Mouse (Mus musculus) heart, embryonic 16.5 days (tissue): ENCODE results near the gene Rbm33. TPM values are rescaled to one million over a fixed set of nuclear protein-coding genes. Genes with fewer than 3 reads are reported as not detected.

Source experiments
- ATAC-seq: fragments of 200-750 bp; cut with Nextera tagmentation; replicated peaks from 2 replicates; pipeline ENCODE4 v1.8.0; 2017; ENCODE audit warnings: moderate number of reproducible peaks; ENCODE audit not compliant: insufficient read depth, low FRiP score; ENCODE audit errors: extremely low read depth
- H3K27ac ChIP-seq: fragments of 300-500 bp; sonication (generic); 2 replicates; pipeline ENCODE4 v1.5.1; 2014; ENCODE audit warnings: mild to moderate bottlenecking, low read length, control low read depth, moderate library complexity
- H3K27me3 ChIP-seq: fragments of 300-500 bp; sonication (generic); 2 replicates; pipeline ENCODE4 v1.6.1; 2014; ENCODE audit warnings: low read length, mixed read lengths; ENCODE audit not compliant: control insufficient read depth, insufficient read depth
- H3K36me3 ChIP-seq: fragments of 300-500 bp; sonication (generic); 2 replicates; pipeline ENCODE4 v1.6.1; 2014; ENCODE audit not compliant: control insufficient read depth, insufficient read depth
- H3K4me1 ChIP-seq: fragments of 300-500 bp; sonication (generic); 2 replicates; pipeline ENCODE4 v1.6.1; 2014; ENCODE audit warnings: low read length, mixed read lengths; ENCODE audit not compliant: control insufficient read depth, insufficient read depth
- H3K4me2 ChIP-seq: fragments of 300-500 bp; sonication (generic); 2 replicates; pipeline ENCODE4 v1.6.1; 2014; ENCODE audit warnings: low read depth, mild to moderate bottlenecking, control low read depth, low read length
- H3K4me3 ChIP-seq: fragments of 300-500 bp; sonication (generic); 2 replicates; pipeline ENCODE4 v1.5.1; 2014; ENCODE audit warnings: mild to moderate bottlenecking, control low read depth, low read length
- H3K9ac ChIP-seq: fragments of 300-500 bp; sonication (generic); 2 replicates; pipeline ENCODE4 v1.6.1; 2014; ENCODE audit warnings: low read length, control low read depth
- H3K9me3 ChIP-seq: fragments of 300-500 bp; sonication (generic); replicated peaks from 2 replicates; pipeline ENCODE4 v1.6.1; 2016; ENCODE audit warnings: low read length; ENCODE audit not compliant: control insufficient read depth
- WGBS: fragments of 180-500 bp; shearing (Covaris S2); extraction: QIAGEN DNeasy Blood & Tissue Kit; methylation state at CpG from one replicate; pipeline ENCODE4 v1.1.7; 2014; 5-methylcytosine and 5-hydroxymethylcytosine counted together
- polyA plus RNA-seq: library from polyadenylated mRNA; unstranded; fragments of >200 nt; fragmentation: Nextera tagmentation; extraction: Ambion mirVana; gene quantifications from 2 replicates; pipeline ENCODE4 v1.2.1, GENCODE M21; 2015

Rbm33 gene
- polyA plus RNA-seq, 1 experiment from 2014 or later: 9.2 TPM

DNA sequence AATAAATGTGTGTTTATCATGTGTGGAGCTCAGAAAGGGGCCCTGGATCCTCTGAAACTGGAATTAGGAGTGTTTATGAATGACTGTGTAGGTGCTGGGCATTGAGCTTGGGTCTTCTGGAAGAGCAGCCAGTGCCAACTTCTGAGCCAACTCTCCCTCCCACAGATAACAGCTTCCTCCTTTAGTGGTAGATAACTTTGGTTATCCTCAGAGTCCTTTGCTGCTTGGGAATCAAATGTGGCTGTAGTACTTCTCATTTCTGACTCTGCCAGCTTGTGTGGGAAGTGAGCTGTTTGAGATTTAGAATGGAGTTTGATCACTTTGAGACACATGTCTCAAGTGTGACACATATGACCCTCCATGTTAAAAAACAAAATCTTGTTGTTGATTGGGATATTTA lies 38.7 kb downstream of the Rbm33 start:
- Histone ChIP-seq H3K36me3 (peaks cover 41% of the 10 kb centered on the region), H3K4me3 (no peak overlapping the region), H3K4me2 (no peak overlapping the region), H3K9ac (no peak overlapping the region), H3K27me3 (no peaks in the 10 kb centered on the region), H3K9me3 (no peaks in the 10 kb centered on the region), H3K4me1 (peaks cover 3% of the 10 kb centered on the region; the same call in 1 of the 2 replicates), H3K27ac (no peak overlapping the region)
- no peak for ATAC-seq

DNA sequence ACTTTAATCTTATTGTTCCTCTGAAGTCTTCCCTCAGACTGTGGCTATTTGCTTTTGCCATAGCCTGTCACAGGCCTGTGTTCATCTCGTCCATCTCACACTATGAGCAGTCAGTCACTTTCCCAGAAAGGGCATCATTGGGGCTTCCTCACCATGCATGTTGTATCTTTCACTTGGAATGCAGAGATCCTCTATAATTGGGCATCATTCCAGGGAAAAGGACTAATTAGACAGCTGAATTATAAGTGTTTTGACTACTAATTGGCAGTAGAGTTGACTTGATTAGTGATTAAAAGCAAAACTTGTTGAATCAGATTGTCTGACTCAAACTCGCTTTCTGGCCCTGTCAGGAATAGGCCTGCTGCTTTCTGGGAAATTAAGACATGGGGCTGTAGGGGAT lies 43.8 kb downstream of the Rbm33 start:
- H3K36me3 ChIP-seq: peaks cover 50% of the 10 kb centered on the region
- H3K27ac ChIP-seq: no peak overlapping the region
- no peak overlapping the region for H3K9ac ChIP-seq
- 0 out of 2 replicates have a peak, but pooled peaks cover under 1% of the 10 kb centered on the region for H3K4me1 ChIP-seq
- WGBS: 84% methylated on average over 2 of the region's 2 CpGs
- ATAC-seq: no peak
- no peaks in the 10 kb centered on the region for H3K27me3 ChIP-seq
- no peaks in the 10 kb centered on the region for H3K9me3 ChIP-seq
- H3K4me3 ChIP-seq: no peak overlapping the region
- H3K4me2 ChIP-seq: no peak overlapping the region

DNA sequence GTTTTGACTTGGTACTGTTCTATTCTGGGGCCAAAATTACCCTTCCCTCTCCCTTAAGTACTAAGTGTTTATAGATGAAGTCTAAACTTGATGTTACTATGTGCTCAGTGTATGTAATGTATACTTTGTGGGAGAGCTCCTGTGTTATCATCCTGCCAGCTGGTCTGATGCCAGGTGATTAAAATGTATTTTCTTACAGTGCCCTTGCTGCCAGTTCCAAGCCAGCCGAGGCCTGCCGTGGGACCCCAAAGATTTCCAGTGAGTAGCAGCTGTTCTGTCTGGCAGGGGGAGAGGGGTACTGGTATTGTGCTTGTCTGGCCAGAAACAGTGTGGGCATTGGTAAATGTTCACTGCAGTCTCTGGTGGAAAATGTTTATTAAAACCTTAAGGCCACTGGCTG lies 51.1 kb downstream of the Rbm33 start:
- no peaks in the 10 kb centered on the region for H3K9me3 ChIP-seq
- no peak overlapping the region for H3K4me2 ChIP-seq
- H3K36me3 ChIP-seq: peaks cover 40% of the 10 kb centered on the region
- H3K4me1 ChIP-seq: 0 out of 2 replicates have a peak, but pooled peaks cover 2% of the 10 kb centered on the region
- H3K4me3 ChIP-seq: no peak overlapping the region
- no peak for ATAC-seq
- H3K9ac ChIP-seq: no peak overlapping the region
- H3K27me3 ChIP-seq: no peaks in the 10 kb centered on the region
- no peak overlapping the region for H3K27ac ChIP-seq
- 56% methylated on average over 2 of the region's 2 CpGs for WGBS

DNA sequence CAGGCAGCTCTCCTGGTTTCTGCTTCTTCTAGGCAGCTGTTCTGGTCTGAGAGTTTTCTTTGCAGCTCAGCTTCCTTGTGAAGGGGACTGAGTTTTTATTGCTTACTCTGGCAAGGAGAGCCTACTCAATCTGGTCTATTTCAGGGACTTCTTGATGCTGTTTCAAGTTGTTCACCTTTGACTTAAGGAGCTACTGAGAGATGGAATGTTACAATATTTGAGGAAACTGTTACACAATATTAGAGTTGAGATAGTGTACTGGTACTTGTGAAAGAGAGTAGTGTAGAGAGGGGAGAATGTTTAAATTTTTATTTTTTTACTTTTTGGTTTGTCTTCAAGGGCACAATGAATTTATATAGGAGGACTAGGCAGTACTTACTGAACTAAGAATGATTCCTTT lies 53.9 kb downstream of the Rbm33 start:
- no peak for ATAC-seq
- Histone ChIP-seq H3K27ac (no peak overlapping the region), H3K36me3 (peaks cover 24% of the 10 kb centered on the region; the same call in 1 of the 2 replicates)

DNA sequence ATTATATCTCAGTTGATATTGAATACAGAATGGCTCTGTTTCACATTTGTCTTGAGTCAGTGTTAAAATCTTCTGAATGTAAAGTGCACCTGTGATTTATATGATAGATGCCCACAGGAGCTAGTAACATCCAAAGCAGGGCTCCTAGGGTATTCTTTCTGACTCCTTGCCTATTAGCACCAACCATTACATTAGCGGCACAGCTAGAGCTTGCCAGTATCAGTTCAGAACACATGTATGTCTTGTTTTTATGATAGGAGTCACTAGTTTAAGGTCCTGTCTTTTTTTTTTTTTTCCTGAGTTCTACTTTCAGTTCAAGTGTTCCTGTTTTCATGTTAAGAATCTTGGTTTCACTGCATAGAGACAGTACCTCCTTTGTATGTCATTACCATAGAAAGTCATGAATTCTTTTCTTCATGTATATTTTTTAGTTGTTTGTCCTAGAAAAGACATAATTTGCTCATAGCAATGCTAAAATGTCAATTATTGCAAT lies 55.3 kb downstream of the Rbm33 start:
- WGBS: 94% methylated on average over 1 of the region's 1 CpGs
- H3K9me3 ChIP-seq: no peaks in the 10 kb centered on the region
- H3K4me1 ChIP-seq: 0 out of 2 replicates have a peak, but pooled peaks cover 2% of the 10 kb centered on the region
- H3K9ac ChIP-seq: no peak overlapping the region
- H3K27ac ChIP-seq: no peak overlapping the region
- no peak for ATAC-seq
- no peak overlapping the region for H3K4me3 ChIP-seq
- H3K4me2 ChIP-seq: no peak overlapping the region
- no peaks in the 10 kb centered on the region for H3K27me3 ChIP-seq
- peaks cover 24% of the 10 kb centered on the region; the same call in 1 of the 2 replicates for H3K36me3 ChIP-seq

More for the DNA sequence above, 53.9 kb downstream of the Rbm33 start:
- Histone ChIP-seq H3K27me3 (no peaks in the 10 kb centered on the region), H3K9ac (no peak overlapping the region), H3K4me2 (no peak overlapping the region), H3K4me1 (0 out of 2 replicates have a peak, but pooled peaks cover 2% of the 10 kb centered on the region), H3K9me3 (no peaks in the 10 kb centered on the region), H3K4me3 (no peak overlapping the region)

DNA sequence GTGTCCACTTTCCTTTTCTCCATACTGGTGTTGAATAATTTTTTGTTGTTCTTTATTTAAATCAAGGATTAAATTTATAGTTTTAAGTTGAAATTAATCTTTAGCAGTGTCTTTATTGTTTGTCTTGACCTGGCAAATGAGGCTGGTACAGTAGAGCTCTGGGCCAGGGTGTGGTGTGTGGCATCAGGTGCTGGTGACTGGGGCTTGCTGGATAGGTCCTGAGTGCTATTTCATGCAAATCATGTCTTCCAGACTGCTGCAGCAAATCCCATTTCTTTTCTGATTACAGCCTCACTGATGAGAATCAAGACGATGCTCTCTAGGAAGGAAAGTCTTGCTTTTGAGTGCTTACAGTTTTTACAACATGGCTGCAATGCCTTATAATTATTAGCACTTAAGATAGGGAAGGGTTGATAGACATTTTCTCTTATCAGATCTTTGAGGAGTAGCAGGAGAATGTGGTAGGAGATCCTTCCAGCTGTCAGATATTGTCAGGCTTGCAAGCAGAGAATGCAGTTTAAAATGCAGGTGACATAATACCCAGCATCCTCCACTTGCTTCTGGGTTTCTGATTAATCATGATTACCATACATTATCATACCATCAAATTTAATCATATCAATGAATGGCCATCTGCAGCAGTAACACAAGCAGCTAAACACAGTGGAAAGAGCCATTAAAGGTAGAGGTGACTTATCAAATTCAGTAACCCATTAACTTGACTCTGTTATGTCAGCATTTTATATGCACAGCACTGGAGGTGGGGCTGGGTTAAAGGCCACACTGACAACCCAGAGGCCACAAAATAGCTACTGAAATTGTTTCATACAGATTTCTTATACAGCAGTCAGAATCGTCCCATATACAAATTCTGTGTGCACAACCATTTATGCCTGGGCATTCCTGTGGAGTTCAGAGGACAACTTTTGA lies 56.8 kb downstream of the Rbm33 start:
- Histone ChIP-seq H3K4me3 (no peak overlapping the region), H3K36me3 (peaks cover 22% of the 10 kb centered on the region; the same call in 1 of the 2 replicates), H3K4me2 (no peak overlapping the region), H3K4me1 (no peaks in the 10 kb centered on the region), H3K27ac (no peak overlapping the region), H3K9ac (no peak overlapping the region), H3K9me3 (no peaks in the 10 kb centered on the region), H3K27me3 (no peaks in the 10 kb centered on the region)
- 84% methylated on average over 2 of the region's 2 CpGs for WGBS
- ATAC-seq: no peak

DNA sequence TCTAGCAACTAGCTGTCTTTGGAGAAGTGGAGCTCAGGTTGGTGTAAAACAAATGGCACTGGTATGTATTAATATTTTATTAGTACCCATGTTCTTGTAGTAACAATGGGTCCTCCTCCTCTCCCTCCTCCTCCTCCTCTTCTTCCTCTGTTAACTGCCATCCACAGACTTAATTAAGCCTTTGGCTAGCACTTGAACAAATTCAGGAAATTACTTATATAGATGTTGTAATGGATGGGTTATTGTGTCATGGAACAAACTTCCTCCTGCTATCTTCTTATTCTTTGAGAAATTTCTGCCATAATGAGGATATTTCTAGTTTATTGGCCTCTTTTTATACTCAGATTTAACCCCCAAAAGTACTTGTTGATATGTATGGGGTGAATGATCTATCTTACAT lies 60.4 kb downstream of the Rbm33 start:
- no peak for ATAC-seq
- Histone ChIP-seq H3K4me1 (no peaks in the 10 kb centered on the region), H3K27ac (no peak overlapping the region), H3K36me3 (peaks cover 19% of the 10 kb centered on the region; the same call in 1 of the 2 replicates), H3K27me3 (no peaks in the 10 kb centered on the region), H3K4me2 (no peak overlapping the region), H3K9me3 (no peaks in the 10 kb centered on the region), H3K9ac (no peak overlapping the region), H3K4me3 (no peak overlapping the region)

DNA sequence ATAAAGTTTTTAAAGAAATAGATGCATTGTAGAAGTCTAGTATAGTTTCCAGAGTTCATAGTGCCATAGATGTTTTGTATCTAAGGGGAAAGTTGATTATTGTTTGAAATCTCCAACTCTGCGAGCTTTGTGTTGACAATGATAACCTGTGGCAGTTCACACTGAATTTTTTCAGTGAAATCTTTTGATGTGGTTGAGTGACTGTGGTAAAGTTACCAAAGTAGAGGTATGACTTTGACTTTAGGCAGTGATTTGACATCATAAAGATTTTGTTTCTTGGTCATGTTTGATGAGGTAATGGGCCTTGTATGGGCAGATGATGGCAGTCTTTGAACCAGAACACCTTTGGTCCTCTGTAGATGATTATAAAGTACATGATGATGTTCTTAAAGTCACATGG lies 65.4 kb downstream of the Rbm33 start:
- Histone ChIP-seq H3K4me1 (no peaks in the 10 kb centered on the region), H3K4me2 (no peak overlapping the region), H3K27me3 (no peaks in the 10 kb centered on the region), H3K4me3 (no peak overlapping the region), H3K36me3 (peaks cover 23% of the 10 kb centered on the region), H3K27ac (no peak overlapping the region), H3K9me3 (no peaks in the 10 kb centered on the region), H3K9ac (no peak overlapping the region)
- ATAC-seq: no peak
- WGBS: 80% methylated on average over 1 of the region's 1 CpGs

DNA sequence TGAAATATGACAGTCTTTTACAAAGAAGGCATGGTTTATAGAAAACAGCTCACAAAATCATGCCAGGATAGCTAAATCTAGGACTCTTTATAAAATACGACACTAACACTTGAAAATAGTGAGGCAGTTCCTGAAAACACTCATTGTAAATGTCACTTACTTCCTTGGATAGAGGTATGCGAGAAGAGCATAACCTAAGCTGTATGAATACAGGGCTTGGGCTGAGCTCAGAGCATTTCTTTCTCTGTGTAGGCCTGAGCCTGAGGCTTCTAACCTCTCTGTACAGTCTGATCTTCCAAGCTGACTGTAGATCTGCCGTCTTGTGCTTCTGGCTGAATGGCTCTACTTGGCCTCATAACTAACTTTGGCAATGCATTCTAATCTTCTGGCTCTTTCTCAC lies 69.9 kb downstream of the Rbm33 start:
- H3K27ac ChIP-seq: no peak overlapping the region
- 87% methylated on average over 3 of the region's 3 CpGs for WGBS
- no peak for ATAC-seq
- H3K9me3 ChIP-seq: no peaks in the 10 kb centered on the region
- no peak overlapping the region for H3K9ac ChIP-seq
- no peaks in the 10 kb centered on the region for H3K4me1 ChIP-seq
- H3K4me3 ChIP-seq: no peak overlapping the region
- no peak overlapping the region for H3K4me2 ChIP-seq
- peaks cover 43% of the 10 kb centered on the region for H3K36me3 ChIP-seq
- no peaks in the 10 kb centered on the region for H3K27me3 ChIP-seq
